Mouse (Mus musculus): ENCODE measurements around the gene Olfr741. TPM values are rescaled to one million over a fixed set of nuclear protein-coding genes. Genes with fewer than 3 reads are reported as not detected.

Olfr741 gene
- not detected for total RNA-seq (2023)

GRCm38 (mm10) chr14:50472438-50472837, at the start of gene Olfr741:
TSS of gene Olfr741 (plus strand) at chr14:50472738.

DNA sequence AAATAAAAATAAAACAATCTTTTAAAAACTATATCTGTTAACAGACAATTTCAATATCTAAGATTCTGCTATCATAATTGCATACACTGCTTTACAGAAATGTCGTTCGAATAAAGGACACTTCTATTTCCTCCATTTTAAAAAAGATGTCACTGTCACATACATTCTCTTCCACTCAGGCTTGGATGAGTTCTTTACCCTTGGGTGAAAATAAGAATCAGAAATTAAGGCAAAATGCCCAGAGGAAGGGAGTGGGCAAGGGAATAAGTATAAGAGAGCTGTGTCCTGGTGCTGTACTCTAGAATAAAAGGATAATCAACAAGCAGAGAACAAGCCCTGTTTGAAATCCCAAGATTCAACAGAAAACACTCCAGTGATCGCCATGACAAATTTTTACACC, 27.3 kb upstream of the Olfr741 start, which contains the start of gene Olfr740:
TSS of gene Olfr740 (plus strand) at position 301 of the 400 bp plus-strand sequence.

GRCm38 (mm10) chr14:50503300-50503699, 30.8 kb downstream of the Olfr741 start, which contains the start of gene Olfr742:
TSS of gene Olfr742 (plus strand) at chr14:50503600.

DNA sequence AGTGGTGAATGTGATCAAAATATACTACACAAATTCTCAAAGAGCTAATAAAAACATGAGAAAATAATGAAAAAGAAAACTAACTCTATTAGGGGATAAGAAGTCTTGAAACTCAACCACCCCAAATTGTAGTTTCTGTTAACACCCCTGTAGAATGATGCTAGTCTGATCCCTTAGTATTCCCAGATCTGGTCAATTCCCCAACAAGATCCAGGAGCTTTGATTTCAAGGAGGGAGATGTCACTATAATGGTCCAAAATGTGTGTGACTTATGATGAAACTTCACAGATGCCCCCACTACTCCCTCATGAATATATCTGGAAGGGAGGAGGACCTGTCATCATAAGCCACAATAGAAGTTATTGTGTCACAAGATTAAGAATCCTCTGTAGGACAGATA, 49.0 kb downstream of the Olfr741 start, which contains the start of gene Olfr743:
TSS of gene Olfr743 (plus strand) at position 301 of the 400 bp plus-strand sequence.

Other genes starting within 250 kb of the Olfr741 start
- not detected for gene Olfr731, start 230.9 kb upstream of the Olfr741 start, total RNA-seq (2023)
- gene Olfr732, start 188.5 kb upstream of the Olfr741 start, total RNA-seq (2023): not detected
- gene Olfr733, start 171.2 kb upstream of the Olfr741 start, total RNA-seq (2023): not detected
- gene Olfr734, start 146.0 kb upstream of the Olfr741 start, total RNA-seq (2023): not detected
- gene Olfr735, start 123.9 kb upstream of the Olfr741 start, total RNA-seq (2023): under 1 TPM in 1 of 2 experiments, not detected in 1; 0.09 TPM
- under 1 TPM; 0.22 TPM for gene Tlr11, start 114.8 kb upstream of the Olfr741 start, total RNA-seq (2023)
- gene Olfr736, start 91.6 kb upstream of the Olfr741 start, total RNA-seq (2023): not detected
- gene Olfr738, start 65.2 kb upstream of the Olfr741 start, total RNA-seq (2023): not detected
- not detected for gene Olfr739, start 54.1 kb upstream of the Olfr741 start, total RNA-seq (2023)
- gene Olfr740, start 27.2 kb upstream of the Olfr741 start, total RNA-seq (2023): not detected
- not detected for gene Olfr742, start 30.9 kb downstream of the Olfr741 start, total RNA-seq (2023)
- not detected for gene Olfr743, start 49.1 kb downstream of the Olfr741 start, total RNA-seq (2023)
- not detected for gene Olfr744, start 142.1 kb downstream of the Olfr741 start, total RNA-seq (2023)
- not detected for gene Olfr745, start 166.7 kb downstream of the Olfr741 start, total RNA-seq (2023)
- not detected for gene Olfr746, start 174.3 kb downstream of the Olfr741 start, total RNA-seq (2023)
- not detected for gene Olfr747, start 220.5 kb downstream of the Olfr741 start, total RNA-seq (2023)
- not detected for gene Olfr748, start 234.6 kb downstream of the Olfr741 start, total RNA-seq (2023)

Data from neutrophil, adult 83 days (primary cell).